Mouse (Mus musculus): ENCODE measurements around the gene Spice1. TPM values are rescaled to one million over a fixed set of nuclear protein-coding genes. Genes with fewer than 3 reads are reported as not detected.

The Spice1 gene
- polyA plus RNA-seq (2014; fragmentation: Nextera tagmentation; extraction: Ambion mirVana) = 27.2 and 30.1 TPM in 2 replicates

GRCm38 (mm10) chr16:44347071-44347901 is at the start of gene Spice1:
Gene Spice1, plus strand, starts transcription at chr16:44347121.
- H3K9me3 ChIP-seq (ENCODE audit: control insufficient read depth, low read length) = no peaks in the 10 kb centered on the region
- H3K9ac ChIP-seq (ENCODE audit: low read depth, low read length) = peak within 1 kb of the TSS; percentile 68
- no peaks in the 10 kb centered on the region for H3K36me3 ChIP-seq (ENCODE audit: control insufficient read depth, insufficient read depth, low read length)
- H3K4me1 ChIP-seq (replicated peaks; ENCODE audit: control insufficient read depth, insufficient read depth, low read length) = no peaks in the 10 kb centered on the region
- peak within 1 kb of the TSS; percentile 85 for H3K4me3 ChIP-seq (ENCODE audit: low read depth, low read length)
- peak; percentile 96 for DNase-seq (ENCODE audit: low spot score)
- ATAC-seq (ENCODE audit: low FRiP score) = peak; percentile 99
- no peaks in the 10 kb centered on the region for H3K27me3 ChIP-seq (ENCODE audit: control insufficient read depth, insufficient read depth, low read length)
- peak within 1 kb of the TSS; percentile 63 for H3K4me2 ChIP-seq (replicated peaks; ENCODE audit: low read depth, low read length)
- under 1% methylated on average over 57 of the region's 67 CpGs for WGBS
- H3K27ac ChIP-seq (ENCODE audit: low read depth, low read length) = peak within 1 kb of the TSS; percentile 84

DNA sequence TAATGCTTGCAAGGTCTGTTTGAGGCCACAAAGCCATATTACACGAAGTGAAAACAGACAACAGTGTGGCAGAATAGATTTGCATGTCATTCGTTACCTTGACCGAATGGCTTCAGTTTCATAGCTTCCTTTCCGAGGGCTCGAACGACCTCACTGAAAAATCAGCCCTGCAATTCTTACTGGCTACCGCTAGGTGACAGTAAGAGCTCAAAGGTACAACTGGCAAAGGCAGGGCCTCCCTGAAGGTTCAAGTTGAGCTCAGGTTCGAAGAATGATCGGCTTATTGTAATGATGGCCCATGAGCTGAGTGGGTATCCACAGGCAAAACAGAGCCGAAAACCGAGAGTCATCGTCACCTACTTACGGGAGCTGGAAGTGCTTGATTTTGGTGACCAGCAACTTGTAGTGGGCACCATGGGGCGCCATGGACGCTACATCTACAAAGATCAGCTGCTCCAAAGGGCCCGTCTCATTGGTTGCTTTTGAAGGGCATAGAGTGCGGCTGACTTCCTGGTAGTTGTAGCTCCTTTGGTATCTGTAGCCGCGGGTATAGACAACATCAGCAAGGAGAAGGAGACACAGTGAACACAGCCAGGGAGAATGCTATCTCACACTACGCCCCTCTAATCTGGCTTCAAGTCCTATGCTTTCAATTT is 47.4 kb upstream of the Spice1 start:
- Histone ChIP-seq H3K27ac (ENCODE audit: low read depth, low read length) (no peak overlapping the region), H3K4me3 (ENCODE audit: low read depth, low read length) (no peak overlapping the region), H3K4me1 (replicated peaks; ENCODE audit: control insufficient read depth, insufficient read depth, low read length) (no peaks in the 10 kb centered on the region), H3K4me2 (replicated peaks; ENCODE audit: low read depth, low read length) (no peak overlapping the region), H3K36me3 (ENCODE audit: control insufficient read depth, insufficient read depth, low read length) (no peaks in the 10 kb centered on the region), H3K9ac (ENCODE audit: low read depth, low read length) (no peak overlapping the region), H3K9me3 (ENCODE audit: control insufficient read depth, low read length) (no peaks in the 10 kb centered on the region), H3K27me3 (ENCODE audit: control insufficient read depth, insufficient read depth, low read length) (no peaks in the 10 kb centered on the region)
- peak; percentile 17 for DNase-seq (ENCODE audit: low spot score)
- WGBS = 80% methylated on average over 20 of the region's 20 CpGs
- no peak for ATAC-seq (ENCODE audit: low FRiP score)

DNA sequence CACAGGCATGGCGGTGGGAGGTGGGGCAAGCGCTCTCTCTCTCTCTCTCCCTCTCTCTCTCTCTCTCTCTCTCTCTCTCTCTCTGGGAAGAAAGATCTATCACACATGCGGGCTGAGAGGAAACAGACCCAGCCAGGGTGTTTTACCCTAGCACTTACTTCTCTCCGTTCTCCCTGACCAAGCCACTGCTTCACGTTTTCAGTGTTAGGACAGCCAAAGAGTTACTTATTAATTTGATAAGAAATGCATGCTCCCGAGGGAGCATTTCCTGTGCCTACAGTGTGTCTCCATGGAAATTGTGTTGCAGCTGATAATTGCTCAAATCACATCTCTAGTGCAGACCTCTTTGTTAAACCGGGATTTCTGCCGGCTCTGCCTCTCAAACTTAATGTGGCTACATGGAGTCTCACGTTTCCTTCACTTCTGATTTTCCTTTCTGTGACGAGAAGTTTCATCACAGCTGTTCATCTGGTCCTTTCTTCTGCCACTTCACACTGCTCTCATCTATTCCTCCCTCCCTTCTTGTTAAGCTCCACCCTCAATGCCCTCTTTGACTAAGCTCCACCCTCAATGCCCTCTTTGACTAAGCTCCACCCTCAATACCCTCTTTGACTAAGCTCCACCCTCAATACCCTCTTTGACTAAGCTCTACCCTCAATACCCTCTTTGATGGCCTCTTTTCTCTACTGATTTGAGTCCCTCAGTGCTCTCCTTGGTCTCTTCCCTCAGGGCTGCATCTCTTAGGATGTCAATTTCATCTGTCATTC is 44.6 kb upstream of the Spice1 start:
- H3K4me2 ChIP-seq (replicated peaks; ENCODE audit: low read depth, low read length) = no peak overlapping the region
- no peaks in the 10 kb centered on the region for H3K4me1 ChIP-seq (replicated peaks; ENCODE audit: control insufficient read depth, insufficient read depth, low read length)
- no peak for DNase-seq (ENCODE audit: low spot score)
- 55% methylated on average over 10 of the region's 10 CpGs for WGBS
- no peak overlapping the region for H3K27ac ChIP-seq (ENCODE audit: low read depth, low read length)
- no peaks in the 10 kb centered on the region for H3K27me3 ChIP-seq (ENCODE audit: control insufficient read depth, insufficient read depth, low read length)
- H3K9ac ChIP-seq (ENCODE audit: low read depth, low read length) = no peak overlapping the region
- no peak overlapping the region for H3K4me3 ChIP-seq (ENCODE audit: low read depth, low read length)
- no peaks in the 10 kb centered on the region for H3K36me3 ChIP-seq (ENCODE audit: control insufficient read depth, insufficient read depth, low read length)
- no peak for ATAC-seq (ENCODE audit: low FRiP score)
- H3K9me3 ChIP-seq (ENCODE audit: control insufficient read depth, low read length) = no peaks in the 10 kb centered on the region

DNA sequence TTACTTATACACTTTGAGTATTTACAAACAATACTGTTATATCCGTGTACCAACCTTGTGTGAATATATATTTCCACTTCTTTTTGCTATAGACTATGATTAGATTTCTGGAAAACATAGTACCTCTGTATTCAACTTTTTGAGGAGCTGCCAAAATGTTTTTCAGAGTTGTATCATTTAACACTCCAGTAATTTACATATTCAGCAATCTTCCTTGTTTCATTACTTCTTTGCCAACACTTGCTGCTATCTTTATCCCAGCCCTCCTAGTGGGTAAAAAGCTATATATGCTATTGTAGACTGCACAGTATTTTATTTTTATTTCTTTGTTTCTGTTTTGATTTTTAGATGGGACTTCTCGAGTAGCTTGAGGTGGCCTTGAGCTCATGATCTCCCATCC is 43.1 kb upstream of the Spice1 start:
- Histone ChIP-seq H3K4me3 (ENCODE audit: low read depth, low read length) (no peak overlapping the region), H3K9me3 (ENCODE audit: control insufficient read depth, low read length) (no peaks in the 10 kb centered on the region), H3K36me3 (ENCODE audit: control insufficient read depth, insufficient read depth, low read length) (no peaks in the 10 kb centered on the region), H3K4me2 (replicated peaks; ENCODE audit: low read depth, low read length) (no peak overlapping the region), H3K4me1 (replicated peaks; ENCODE audit: control insufficient read depth, insufficient read depth, low read length) (no peaks in the 10 kb centered on the region), H3K9ac (ENCODE audit: low read depth, low read length) (no peak overlapping the region), H3K27ac (ENCODE audit: low read depth, low read length) (no peak overlapping the region), H3K27me3 (ENCODE audit: control insufficient read depth, insufficient read depth, low read length) (no peaks in the 10 kb centered on the region)
- whole genome bisulfite sequencing = 78% methylated on average over 2 of the region's 2 CpGs
- ATAC-seq (ENCODE audit: low FRiP score) (no peak), DNase-seq (ENCODE audit: low spot score) (no peak)

GRCm38 (mm10) chr16:44305606-44306005 is 41.3 kb upstream of the Spice1 start:
- no peak for DNase-seq (ENCODE audit: low spot score)
- Histone ChIP-seq H3K27ac (ENCODE audit: low read depth, low read length) (no peak overlapping the region), H3K36me3 (ENCODE audit: control insufficient read depth, insufficient read depth, low read length) (no peaks in the 10 kb centered on the region), H3K4me3 (ENCODE audit: low read depth, low read length) (no peak overlapping the region), H3K4me2 (replicated peaks; ENCODE audit: low read depth, low read length) (no peak overlapping the region), H3K9me3 (ENCODE audit: control insufficient read depth, low read length) (no peaks in the 10 kb centered on the region), H3K4me1 (replicated peaks; ENCODE audit: control insufficient read depth, insufficient read depth, low read length) (no peaks in the 10 kb centered on the region), H3K9ac (ENCODE audit: low read depth, low read length) (no peak overlapping the region), H3K27me3 (ENCODE audit: control insufficient read depth, insufficient read depth, low read length) (no peaks in the 10 kb centered on the region)
- ATAC-seq (ENCODE audit: low FRiP score) = no peak
- 67% methylated on average over 3 of the region's 3 CpGs for WGBS

GRCm38 (mm10) chr16:44313422-44313821 is 33.5 kb upstream of the Spice1 start:
- no peak overlapping the region for H3K4me2 ChIP-seq (replicated peaks; ENCODE audit: low read depth, low read length)
- H3K27me3 ChIP-seq (ENCODE audit: control insufficient read depth, insufficient read depth, low read length) = no peaks in the 10 kb centered on the region
- no peak overlapping the region for H3K9ac ChIP-seq (ENCODE audit: low read depth, low read length)
- no peak for DNase-seq (ENCODE audit: low spot score)
- H3K36me3 ChIP-seq (ENCODE audit: control insufficient read depth, insufficient read depth, low read length) = no peaks in the 10 kb centered on the region
- no peak for ATAC-seq (ENCODE audit: low FRiP score)
- H3K27ac ChIP-seq (ENCODE audit: low read depth, low read length) = no peak overlapping the region
- no peak overlapping the region for H3K4me3 ChIP-seq (ENCODE audit: low read depth, low read length)
- H3K9me3 ChIP-seq (ENCODE audit: control insufficient read depth, low read length) = no peaks in the 10 kb centered on the region
- 89% methylated on average over 4 of the region's 4 CpGs for WGBS
- no peaks in the 10 kb centered on the region for H3K4me1 ChIP-seq (replicated peaks; ENCODE audit: control insufficient read depth, insufficient read depth, low read length)

- DNase-seq (ENCODE audit: low spot score) (no peak), ATAC-seq (ENCODE audit: low FRiP score) (no peak)
- Histone ChIP-seq H3K4me3 (ENCODE audit: low read depth, low read length) (no peak overlapping the region), H3K27ac (ENCODE audit: low read depth, low read length) (no peak overlapping the region), H3K4me2 (replicated peaks; ENCODE audit: low read depth, low read length) (no peak overlapping the region), H3K36me3 (ENCODE audit: control insufficient read depth, insufficient read depth, low read length) (no peaks in the 10 kb centered on the region), H3K4me1 (replicated peaks; ENCODE audit: control insufficient read depth, insufficient read depth, low read length) (no peaks in the 10 kb centered on the region; the same call in 1 of the 2 replicates), H3K9ac (ENCODE audit: low read depth, low read length) (no peak overlapping the region), H3K27me3 (ENCODE audit: control insufficient read depth, insufficient read depth, low read length) (no peaks in the 10 kb centered on the region), H3K9me3 (ENCODE audit: control insufficient read depth, low read length) (no peaks in the 10 kb centered on the region)
- WGBS = 89% methylated on average over 4 of the region's 4 CpGs
Measured at GRCm38 (mm10) chr16:44316350-44316749, 30.6 kb upstream of the Spice1 start.

DNA sequence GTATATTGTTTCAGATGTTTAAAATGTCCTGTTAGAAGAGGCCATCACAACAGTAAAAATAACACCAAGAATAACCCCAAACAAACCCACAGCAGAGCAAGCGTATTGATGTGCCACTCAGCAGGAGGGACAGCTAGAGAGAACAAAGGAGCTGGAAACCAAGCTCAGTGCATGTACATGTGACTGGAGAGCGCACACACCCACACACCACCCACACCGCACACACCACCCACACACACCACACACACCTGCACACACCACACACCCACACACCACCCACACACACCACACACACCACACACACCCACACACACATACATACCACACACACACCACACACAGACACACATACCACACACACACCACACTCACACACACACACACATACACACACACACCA is 26.7 kb upstream of the Spice1 start:
- Histone ChIP-seq H3K36me3 (ENCODE audit: control insufficient read depth, insufficient read depth, low read length) (no peaks in the 10 kb centered on the region), H3K27ac (ENCODE audit: low read depth, low read length) (no peak overlapping the region), H3K9ac (ENCODE audit: low read depth, low read length) (no peak overlapping the region), H3K4me3 (ENCODE audit: low read depth, low read length) (no peak overlapping the region), H3K27me3 (ENCODE audit: control insufficient read depth, insufficient read depth, low read length) (no peaks in the 10 kb centered on the region), H3K9me3 (ENCODE audit: control insufficient read depth, low read length) (no peaks in the 10 kb centered on the region), H3K4me1 (replicated peaks; ENCODE audit: control insufficient read depth, insufficient read depth, low read length) (no peaks in the 10 kb centered on the region; the same call in 1 of the 2 replicates), H3K4me2 (replicated peaks; ENCODE audit: low read depth, low read length) (no peak overlapping the region)
- ATAC-seq (ENCODE audit: low FRiP score) = no peak; the same call in 1 of the 2 replicates
- WGBS = 45% methylated on average over 2 of the region's 3 CpGs
- no peak for DNase-seq (ENCODE audit: low spot score)
